Mouse (Mus musculus): ENCODE results near the gene Naa80. TPM values are rescaled to one million over a fixed set of nuclear protein-coding genes. Genes with fewer than 3 reads are reported as not detected.

Gene Naa80
- polyA plus RNA-seq, 1 experiment, result 28.8 TPM

- no peak for DNase-seq (ENCODE audit: low read depth)
- TF ChIP-seq POLR2A (IDR thresholded peaks at IDR 0.05; ENCODE audit: borderline replicate concordance, extremely low read depth, insufficient read depth, insufficient read length, poor library complexity, severe bottlenecking) (no peak), CTCF (IDR thresholded peaks at IDR 0.05; ENCODE audit: borderline replicate concordance, extremely low read depth, insufficient read depth, insufficient read length) (no peak)
Observed at GRCm38 (mm10) chr9:107577871-107578270, 816 bp upstream of the Naa80 start.

DNA sequence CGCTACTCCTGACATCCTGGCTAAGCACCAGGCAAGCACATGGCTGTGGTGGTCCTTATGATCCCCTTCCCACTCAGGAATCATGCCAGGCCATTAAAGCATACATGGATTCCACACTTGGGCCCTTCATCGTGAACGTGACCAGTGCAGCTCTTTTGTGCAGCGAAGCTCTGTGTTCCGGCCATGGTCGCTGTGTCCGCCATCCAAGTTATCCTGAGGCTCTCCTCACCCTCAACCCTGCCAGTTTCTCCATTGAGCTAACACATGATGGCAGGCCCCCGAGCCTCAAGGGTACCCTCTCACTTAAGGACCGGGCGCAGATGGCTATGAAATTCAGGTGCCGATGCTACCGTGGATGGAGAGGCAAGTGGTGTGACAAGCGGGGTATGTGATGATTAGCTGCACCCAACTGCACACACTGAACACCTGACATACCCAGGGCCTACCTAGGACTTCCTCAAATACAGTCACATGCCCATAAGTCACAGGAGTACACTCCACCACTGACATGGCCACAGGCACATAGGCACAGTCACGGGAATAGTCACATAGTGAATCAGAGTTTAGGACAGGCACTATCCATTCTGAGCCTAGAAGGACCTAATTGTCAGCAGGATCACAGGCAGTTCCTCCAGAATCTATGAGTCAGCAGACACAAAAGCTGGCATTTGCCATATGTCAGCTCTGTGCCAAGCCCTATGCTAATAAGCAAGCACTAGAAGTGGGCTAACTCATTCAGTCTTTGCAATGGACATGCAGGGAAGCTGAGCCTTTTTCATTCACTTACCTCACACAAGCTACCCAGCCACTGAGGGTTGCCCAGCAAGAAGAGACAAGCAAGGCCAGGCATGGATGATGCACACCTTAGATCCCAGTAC lies 575 bp downstream of the Naa80 start:
- DNase-seq (ENCODE audit: low read depth), result peak; percentile 41
- TF ChIP-seq POLR2A (IDR thresholded peaks at IDR 0.05; ENCODE audit: borderline replicate concordance, extremely low read depth, insufficient read depth, insufficient read length, poor library complexity, severe bottlenecking), result no peak
- no peak for TF ChIP-seq CTCF (IDR thresholded peaks at IDR 0.05; ENCODE audit: borderline replicate concordance, extremely low read depth, insufficient read depth, insufficient read length)

GRCm38 (mm10) chr9:107580501-107581317 lies 2.0 kb downstream of the Naa80 start, which contains the start of gene Hyal3:
Gene Hyal3 (plus strand): TSS chr9:107580818.
- no peak for TF ChIP-seq CTCF (IDR thresholded peaks at IDR 0.05; ENCODE audit: borderline replicate concordance, extremely low read depth, insufficient read depth, insufficient read length)
- peak; percentile 50; the same call in 1 of the 2 replicates for TF ChIP-seq POLR2A (IDR thresholded peaks at IDR 0.05; ENCODE audit: borderline replicate concordance, extremely low read depth, insufficient read depth, insufficient read length, poor library complexity, severe bottlenecking)
- peak; percentile 95 for DNase-seq (ENCODE audit: low read depth)

DNA sequence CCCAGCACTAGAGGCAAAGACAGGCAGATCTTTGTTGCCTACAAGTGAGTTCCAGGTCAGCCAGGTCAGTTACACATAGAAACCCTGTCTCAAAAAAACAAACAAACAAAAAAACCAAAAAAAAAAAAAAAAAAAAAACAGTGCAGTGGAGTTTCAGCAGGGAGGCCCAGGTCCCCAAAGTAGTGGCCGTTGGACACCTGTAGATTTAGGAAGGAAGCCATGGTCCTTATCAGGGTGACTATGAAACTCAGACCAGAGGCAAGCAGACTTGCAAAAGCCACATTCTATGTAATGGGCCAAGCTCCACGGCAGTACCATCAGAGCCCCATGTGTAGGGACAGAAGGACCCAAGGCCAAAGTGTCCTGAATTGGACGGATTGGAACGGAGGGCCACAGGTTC lies 2.9 kb downstream of the Naa80 start:
- no peak for DNase-seq (ENCODE audit: low read depth)
- TF ChIP-seq POLR2A (IDR thresholded peaks at IDR 0.05; ENCODE audit: borderline replicate concordance, extremely low read depth, insufficient read depth, insufficient read length, poor library complexity, severe bottlenecking) (no peak), CTCF (IDR thresholded peaks at IDR 0.05; ENCODE audit: borderline replicate concordance, extremely low read depth, insufficient read depth, insufficient read length) (no peak)

- TF ChIP-seq POLR2A (IDR thresholded peaks at IDR 0.05; ENCODE audit: borderline replicate concordance, extremely low read depth, insufficient read depth, insufficient read length, poor library complexity, severe bottlenecking), result no peak
- TF ChIP-seq CTCF (IDR thresholded peaks at IDR 0.05; ENCODE audit: borderline replicate concordance, extremely low read depth, insufficient read depth, insufficient read length), result no peak
- no peak for DNase-seq (ENCODE audit: low read depth)
Observed at GRCm38 (mm10) chr9:107582509-107583062, 3.9 kb downstream of the Naa80 start.

GRCm38 (mm10) chr9:107583174-107583573 lies 4.5 kb downstream of the Naa80 start:
- TF ChIP-seq POLR2A (IDR thresholded peaks at IDR 0.05; ENCODE audit: borderline replicate concordance, extremely low read depth, insufficient read depth, insufficient read length, poor library complexity, severe bottlenecking) (no peak), CTCF (IDR thresholded peaks at IDR 0.05; ENCODE audit: borderline replicate concordance, extremely low read depth, insufficient read depth, insufficient read length) (no peak)
- DNase-seq (ENCODE audit: low read depth), result no peak

GRCm38 (mm10) chr9:107586504-107586903 lies 7.8 kb downstream of the Naa80 start:
- DNase-seq (ENCODE audit: low read depth), result no peak

GRCm38 (mm10) chr9:107586974-107587832 lies 8.5 kb downstream of the Naa80 start, which contains the start of gene Ifrd2:
Gene Ifrd2 (plus strand): TSS chr9:107587642.
- DNase-seq (ENCODE audit: low read depth), result peak; percentile 100
- TF ChIP-seq POLR2A (IDR thresholded peaks at IDR 0.05; ENCODE audit: borderline replicate concordance, extremely low read depth, insufficient read depth, insufficient read length, poor library complexity, severe bottlenecking) (peak; percentile 59; the same call in 1 of the 2 replicates), CTCF (IDR thresholded peaks at IDR 0.05; ENCODE audit: borderline replicate concordance, extremely low read depth, insufficient read depth, insufficient read length) (no peak)

More at GRCm38 (mm10) chr9:107586504-107586903, 7.8 kb downstream of the Naa80 start:
- no peak for TF ChIP-seq POLR2A (IDR thresholded peaks at IDR 0.05; ENCODE audit: borderline replicate concordance, extremely low read depth, insufficient read depth, insufficient read length, poor library complexity, severe bottlenecking)
- TF ChIP-seq CTCF (IDR thresholded peaks at IDR 0.05; ENCODE audit: borderline replicate concordance, extremely low read depth, insufficient read depth, insufficient read length), result no peak

DNA sequence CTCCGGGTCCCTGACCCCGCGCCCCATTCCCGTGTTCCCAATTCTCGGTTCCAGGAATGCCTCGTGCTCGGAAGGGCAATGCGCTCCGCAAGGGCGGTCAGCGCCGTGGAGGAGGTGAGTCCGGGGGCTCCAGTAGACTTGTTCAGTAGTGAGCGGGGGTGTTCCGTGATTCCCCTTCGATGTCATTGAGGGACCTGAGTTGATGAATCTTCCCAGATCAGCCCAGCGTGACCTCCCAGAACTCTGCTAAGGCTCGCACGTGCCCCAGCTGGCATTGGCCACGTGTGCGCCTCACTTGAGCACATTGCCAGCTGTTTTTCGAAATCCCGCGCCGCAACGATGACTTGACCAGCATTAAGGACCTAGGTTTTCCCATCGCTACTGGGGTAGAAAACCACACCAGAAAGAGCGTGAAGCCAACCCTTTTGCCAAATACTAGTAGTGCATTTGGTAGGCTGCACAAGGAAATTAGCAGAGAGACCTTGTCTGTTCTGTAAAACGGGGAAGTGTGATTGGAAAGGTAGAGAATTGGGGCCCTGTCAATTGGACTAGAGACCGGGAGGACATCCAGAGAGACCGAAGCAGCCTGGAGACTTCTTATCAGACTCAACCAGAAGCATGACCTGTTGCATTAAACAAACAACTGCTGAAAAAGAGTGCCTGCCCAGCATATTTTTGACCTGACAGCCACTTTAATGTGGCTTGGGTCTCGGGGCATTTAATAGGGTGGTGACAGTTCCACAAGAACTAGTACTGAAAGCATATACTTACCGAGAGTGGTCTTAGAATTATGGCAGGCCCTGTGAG lies 9.3 kb downstream of the Naa80 start:
- no peak for TF ChIP-seq POLR2A (IDR thresholded peaks at IDR 0.05; ENCODE audit: borderline replicate concordance, extremely low read depth, insufficient read depth, insufficient read length, poor library complexity, severe bottlenecking)
- peak; percentile 56 for DNase-seq (ENCODE audit: low read depth)

Measured in brain, embryonic 14.5 days (tissue).